Mouse (Mus musculus): ENCODE results near the gene Cmtm6. TPM values are rescaled to one million over a fixed set of nuclear protein-coding genes. Genes with fewer than 3 reads are reported as not detected.
A peak's percentile ranks its signal among the peaks of the same experiment; 100 is the strongest.
"Not testable (repeated sequence)": the region's sequence is repeated elsewhere in the genome, so short reads cannot be mapped to it uniquely, and the experiment has no call there.

The Cmtm6 gene
- polyA plus RNA-seq, 1 experiment: 36.7 TPM

- no peak for DNase-seq (ENCODE audit: low read depth in 1 of 2, low spot score in 2 of 2)
- Histone ChIP-seq H3K4me3 (ENCODE audit: extremely low read depth, insufficient read depth, insufficient read length) (no peak overlapping the region), H3K27ac (ENCODE audit: insufficient read depth, low read length) (no peak overlapping the region), H3K36me3 (ENCODE audit: control insufficient read depth, insufficient read depth, low read length) (peaks cover 5% of the 10 kb centered on the region), H3K4me1 (ENCODE audit: control insufficient read depth, insufficient read depth, insufficient read length) (no peaks in the 10 kb centered on the region), H3K27me3 (ENCODE audit: control insufficient read depth, insufficient read depth, low read length) (no peaks in the 10 kb centered on the region)
- 77% methylated on average over 2 of the region's 2 CpGs for WGBS
- TF ChIP-seq POLR2A (IDR thresholded peaks at IDR 0.05; ENCODE audit: low read depth, low read length) (no peak), CTCF (IDR thresholded peaks at IDR 0.05; ENCODE audit: extremely low read depth, insufficient read depth, insufficient read length, insufficient replicate concordance) (no peak)
Observed at GRCm38 (mm10) chr9:114701031-114701430, 29.9 kb upstream of the Cmtm6 start.

- DNase-seq (ENCODE audit: low read depth in 1 of 2, low spot score in 2 of 2): no peak
- no peak overlapping the region for H3K27ac ChIP-seq (ENCODE audit: insufficient read depth, low read length)
- no peak overlapping the region for H3K4me3 ChIP-seq (ENCODE audit: extremely low read depth, insufficient read depth, insufficient read length)
- no peaks in the 10 kb centered on the region for H3K4me1 ChIP-seq (ENCODE audit: control insufficient read depth, insufficient read depth, insufficient read length)
- peaks cover 7% of the 10 kb centered on the region for H3K36me3 ChIP-seq (ENCODE audit: control insufficient read depth, insufficient read depth, low read length)
- no peaks in the 10 kb centered on the region for H3K27me3 ChIP-seq (ENCODE audit: control insufficient read depth, insufficient read depth, low read length)
- no peak for TF ChIP-seq POLR2A (IDR thresholded peaks at IDR 0.05; ENCODE audit: low read depth, low read length)
- no peak for TF ChIP-seq CTCF (IDR thresholded peaks at IDR 0.05; ENCODE audit: extremely low read depth, insufficient read depth, insufficient read length, insufficient replicate concordance)
- WGBS: 95% methylated on average over 4 of the region's 4 CpGs
Observed at GRCm38 (mm10) chr9:114701921-114702320, 29.0 kb upstream of the Cmtm6 start.

DNA sequence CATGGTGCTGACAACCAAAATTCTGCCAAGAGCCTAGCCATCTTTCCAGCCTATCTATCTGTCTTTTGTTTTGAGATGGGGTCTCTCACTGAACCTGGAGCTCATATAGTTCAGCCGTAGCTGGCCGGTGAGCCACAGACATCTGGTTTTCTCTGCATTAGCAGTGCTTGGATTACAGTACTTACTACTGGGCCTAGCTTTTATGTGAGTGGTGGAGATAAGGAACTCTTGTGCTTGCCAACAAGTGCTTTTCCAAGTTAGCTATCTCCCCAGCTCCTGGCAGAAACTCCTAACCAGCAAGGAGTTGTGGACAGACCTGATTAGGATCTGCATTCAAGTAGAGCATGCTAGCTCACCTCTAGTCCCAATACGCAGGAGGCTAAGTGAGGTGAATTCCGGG, 23.1 kb upstream of the Cmtm6 start:
- TF ChIP-seq CTCF (IDR thresholded peaks at IDR 0.05; ENCODE audit: extremely low read depth, insufficient read depth, insufficient read length, insufficient replicate concordance) (no peak), POLR2A (IDR thresholded peaks at IDR 0.05; ENCODE audit: low read depth, low read length) (no peak)
- DNase-seq (ENCODE audit: low read depth in 1 of 2, low spot score in 2 of 2): no peak
- Histone ChIP-seq H3K4me3 (ENCODE audit: extremely low read depth, insufficient read depth, insufficient read length) (no peak overlapping the region), H3K27me3 (ENCODE audit: control insufficient read depth, insufficient read depth, low read length) (no peaks in the 10 kb centered on the region), H3K27ac (ENCODE audit: insufficient read depth, low read length) (no peak overlapping the region), H3K4me1 (ENCODE audit: control insufficient read depth, insufficient read depth, insufficient read length) (no peaks in the 10 kb centered on the region), H3K36me3 (ENCODE audit: control insufficient read depth, insufficient read depth, low read length) (peaks cover 20% of the 10 kb centered on the region)
- 87% methylated on average over 4 of the region's 4 CpGs for WGBS

DNA sequence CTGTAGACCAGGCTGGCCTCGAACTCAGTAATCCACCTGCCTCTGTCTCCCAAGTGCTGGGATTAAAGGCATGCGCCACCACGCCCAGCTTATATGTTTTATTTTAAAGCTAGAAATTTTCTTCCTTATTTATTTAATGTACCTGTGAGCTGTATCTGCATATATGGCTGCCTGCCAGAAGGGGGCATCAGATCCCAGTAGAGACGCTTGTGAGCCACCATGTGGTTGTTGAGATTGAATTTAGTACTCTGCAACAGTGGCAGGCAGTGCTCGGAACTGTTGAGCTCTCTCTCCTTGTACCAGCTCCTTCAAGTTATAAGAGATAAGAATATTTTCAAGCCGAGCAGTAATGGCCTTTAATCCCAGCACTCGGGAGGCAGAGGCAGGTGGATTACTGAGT, 20.6 kb upstream of the Cmtm6 start:
- no peaks in the 10 kb centered on the region for H3K27me3 ChIP-seq (ENCODE audit: control insufficient read depth, insufficient read depth, low read length)
- H3K4me1 ChIP-seq (ENCODE audit: control insufficient read depth, insufficient read depth, insufficient read length): no peaks in the 10 kb centered on the region
- peak; percentile 38; the same call in 1 of the 2 replicates for TF ChIP-seq CTCF (IDR thresholded peaks at IDR 0.05; ENCODE audit: extremely low read depth, insufficient read depth, insufficient read length, insufficient replicate concordance)
- no peak for TF ChIP-seq POLR2A (IDR thresholded peaks at IDR 0.05; ENCODE audit: low read depth, low read length)
- peaks cover 32% of the 10 kb centered on the region for H3K36me3 ChIP-seq (ENCODE audit: control insufficient read depth, insufficient read depth, low read length)
- H3K4me3 ChIP-seq (ENCODE audit: extremely low read depth, insufficient read depth, insufficient read length): no peak overlapping the region
- WGBS: 80% methylated on average over 7 of the region's 7 CpGs
- peak in 1 of 2 experiments; percentile 47 for DNase-seq (ENCODE audit: low read depth in 1 of 2, low spot score in 2 of 2)
- H3K27ac ChIP-seq (ENCODE audit: insufficient read depth, low read length): no peak overlapping the region

GRCm38 (mm10) chr9:114713481-114713880, 17.4 kb upstream of the Cmtm6 start:
- peaks cover 39% of the 10 kb centered on the region for H3K36me3 ChIP-seq (ENCODE audit: control insufficient read depth, insufficient read depth, low read length)
- WGBS: 96% methylated on average over 7 of the region's 7 CpGs
- DNase-seq (ENCODE audit: low read depth in 1 of 2, low spot score in 2 of 2): no peak
- TF ChIP-seq CTCF (IDR thresholded peaks at IDR 0.05; ENCODE audit: extremely low read depth, insufficient read depth, insufficient read length, insufficient replicate concordance) (no peak), POLR2A (IDR thresholded peaks at IDR 0.05; ENCODE audit: low read depth, low read length) (no peak)
- no peaks in the 10 kb centered on the region for H3K27me3 ChIP-seq (ENCODE audit: control insufficient read depth, insufficient read depth, low read length)
- H3K27ac ChIP-seq (ENCODE audit: insufficient read depth, low read length): no peak overlapping the region
- no peak overlapping the region for H3K4me3 ChIP-seq (ENCODE audit: extremely low read depth, insufficient read depth, insufficient read length)
- H3K4me1 ChIP-seq (ENCODE audit: control insufficient read depth, insufficient read depth, insufficient read length): no peaks in the 10 kb centered on the region

GRCm38 (mm10) chr9:114716677-114717331, 14.1 kb upstream of the Cmtm6 start:
- Histone ChIP-seq H3K4me3 (ENCODE audit: extremely low read depth, insufficient read depth, insufficient read length) (no peak overlapping the region), H3K27ac (ENCODE audit: insufficient read depth, low read length) (no peak overlapping the region), H3K36me3 (ENCODE audit: control insufficient read depth, insufficient read depth, low read length) (peaks cover 43% of the 10 kb centered on the region), H3K27me3 (ENCODE audit: control insufficient read depth, insufficient read depth, low read length) (no peaks in the 10 kb centered on the region), H3K4me1 (ENCODE audit: control insufficient read depth, insufficient read depth, insufficient read length) (no peaks in the 10 kb centered on the region)
- no peak for DNase-seq (ENCODE audit: low read depth in 1 of 2, low spot score in 2 of 2)
- 93% methylated on average over 18 of the region's 18 CpGs for WGBS
- TF ChIP-seq CTCF (IDR thresholded peaks at IDR 0.05; ENCODE audit: extremely low read depth, insufficient read depth, insufficient read length, insufficient replicate concordance) (no peak), POLR2A (IDR thresholded peaks at IDR 0.05; ENCODE audit: low read depth, low read length) (no peak)

GRCm38 (mm10) chr9:114727315-114727714, 3.6 kb upstream of the Cmtm6 start:
- TF ChIP-seq CTCF (IDR thresholded peaks at IDR 0.05; ENCODE audit: extremely low read depth, insufficient read depth, insufficient read length, insufficient replicate concordance) (peak; percentile 21; the same call in 1 of the 2 replicates), POLR2A (IDR thresholded peaks at IDR 0.05; ENCODE audit: low read depth, low read length) (no peak)
- H3K4me1 ChIP-seq (ENCODE audit: control insufficient read depth, insufficient read depth, insufficient read length): peaks cover 3% of the 10 kb centered on the region; the same call in 1 of the 2 replicates
- H3K27ac ChIP-seq (ENCODE audit: insufficient read depth, low read length): no peak overlapping the region
- WGBS: under 1% methylated on average over 3 of the region's 3 CpGs
- no peak overlapping the region for H3K4me3 ChIP-seq (ENCODE audit: extremely low read depth, insufficient read depth, insufficient read length)
- no peaks in the 10 kb centered on the region for H3K27me3 ChIP-seq (ENCODE audit: control insufficient read depth, insufficient read depth, low read length)
- H3K36me3 ChIP-seq (ENCODE audit: control insufficient read depth, insufficient read depth, low read length): peaks cover 13% of the 10 kb centered on the region
- DNase-seq (ENCODE audit: low read depth in 1 of 2, low spot score in 2 of 2): no peak

DNA sequence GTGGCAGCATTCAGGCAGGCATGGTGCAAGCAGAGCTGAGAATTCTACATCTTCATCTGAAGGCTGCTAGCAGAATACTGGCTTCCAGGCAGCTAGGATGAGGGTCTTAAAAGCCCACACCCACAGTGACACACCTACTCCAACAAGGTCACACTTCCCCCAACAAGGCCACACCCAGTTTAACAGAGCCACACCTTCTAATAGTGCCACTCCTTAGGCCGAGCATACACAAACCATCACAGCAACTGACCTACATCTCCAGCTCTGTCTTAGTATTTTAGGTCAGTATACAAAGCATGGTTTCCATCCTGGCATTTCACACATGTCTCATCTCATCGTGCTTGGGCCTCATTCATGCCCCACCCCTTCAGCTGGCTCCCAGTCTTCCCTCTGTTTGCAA, 2.5 kb upstream of the Cmtm6 start:
- not testable (repeated sequence) for H3K27ac ChIP-seq (ENCODE audit: insufficient read depth, low read length); H3K36me3 ChIP-seq (ENCODE audit: control insufficient read depth, insufficient read depth, low read length); H3K27me3 ChIP-seq (ENCODE audit: control insufficient read depth, insufficient read depth, low read length); H3K4me1 ChIP-seq (ENCODE audit: control insufficient read depth, insufficient read depth, insufficient read length); DNase-seq (ENCODE audit: low read depth in 1 of 2, low spot score in 2 of 2); H3K4me3 ChIP-seq (ENCODE audit: extremely low read depth, insufficient read depth, insufficient read length)
- 61% methylated on average over 2 of the region's 2 CpGs for WGBS
